Mouse (Mus musculus): ENCODE data around the gene Wipf1.

Gene Wipf1

GRCm38 (mm10) chr2:73379656-73380055 is 149.9 kb downstream of the Wipf1 start:
- DNase-seq = no peak

Measured in cerebellum, adult 8-10 months (tissue).